Mouse (Mus musculus) stomach, embryonic 15.5 days (tissue): ENCODE measurements around the gene Rgp1. TPM values are rescaled to one million over a fixed set of nuclear protein-coding genes. Genes with fewer than 3 reads are reported as not detected.
"Not testable (repeated sequence)": the region's sequence is repeated elsewhere in the genome, so short reads cannot be mapped to it uniquely, and the experiment has no call there.

Experiments
- ATAC-seq: fragments of 200-750 bp; cut with Nextera tagmentation; 2 replicates; pipeline ENCODE4 v1.8.0; 2017; ENCODE audit warnings: low read depth, moderate number of reproducible peaks, moderate TSS enrichment; ENCODE audit not compliant: insufficient read depth, low FRiP score
- H3K27ac ChIP-seq: fragments of 300-500 bp; sonication (generic); 2 replicates; pipeline ENCODE4 v1.5.1; 2015; ENCODE audit warnings: mild to moderate bottlenecking, inconsistent platforms
- H3K27me3 ChIP-seq: fragments of 300-500 bp; sonication (generic); replicated peaks from 2 replicates; pipeline ENCODE4 v1.6.1; 2015; ENCODE audit warnings: inconsistent platforms
- H3K36me3 ChIP-seq: fragments of 300-500 bp; sonication (generic); 2 replicates; pipeline ENCODE4 v1.6.1; 2015; ENCODE audit warnings: inconsistent platforms
- H3K4me1 ChIP-seq: fragments of 300-500 bp; sonication (generic); 2 replicates; pipeline ENCODE4 v1.6.1; 2015; ENCODE audit warnings: inconsistent platforms
- H3K4me2 ChIP-seq: fragments of 300-500 bp; sonication (generic); 2 replicates; pipeline ENCODE4 v1.6.1; 2015; ENCODE audit warnings: mild to moderate bottlenecking, inconsistent platforms
- H3K4me3 ChIP-seq: fragments of 300-500 bp; sonication (generic); replicated peaks from 2 replicates; pipeline ENCODE4 v1.5.1; 2015; ENCODE audit warnings: inconsistent platforms
- H3K9ac ChIP-seq: fragments of 300-500 bp; sonication (generic); 2 replicates; pipeline ENCODE4 v1.6.1; 2015; ENCODE audit warnings: inconsistent platforms
- H3K9me3 ChIP-seq: fragments of 300-500 bp; sonication (generic); 2 replicates; pipeline ENCODE4 v1.6.1; 2016; ENCODE audit warnings: inconsistent platforms
- WGBS: fragments of 180-500 bp; shearing (Covaris S2); methylation state at CpG from one replicate; pipeline ENCODE4 v1.1.7; 2015; 5-methylcytosine and 5-hydroxymethylcytosine counted together
- polyA plus RNA-seq: library from polyadenylated mRNA; unstranded; fragments of >200 nt; fragmentation: Nextera tagmentation; extraction: Ambion mirVana; gene quantifications from 2 replicates; pipeline ENCODE4 v1.2.1, GENCODE M21; 2015

Rgp1 gene
- polyA plus RNA-seq, 1 experiment from 2014 or later = 24.5 TPM

GRCm38 (mm10) chr4:43583421-43583820, 4.9 kb downstream of the Rgp1 start:
- no peak for ATAC-seq
- H3K9me3 ChIP-seq = no peaks in the 10 kb centered on the region
- peaks cover 29% of the 10 kb centered on the region for H3K36me3 ChIP-seq
- no peak overlapping the region for H3K27ac ChIP-seq
- no peak overlapping the region for H3K9ac ChIP-seq
- peaks cover 11% of the 10 kb centered on the region for H3K4me1 ChIP-seq
- no peaks in the 10 kb centered on the region for H3K27me3 ChIP-seq
- no peak overlapping the region for H3K4me3 ChIP-seq
- no peak overlapping the region for H3K4me2 ChIP-seq
- WGBS = 69% methylated on average over 7 of the region's 7 CpGs

GRCm38 (mm10) chr4:43584444-43585416, 6.2 kb downstream of the Rgp1 start, which contains the start of gene Msmp:
Gene Msmp (minus strand): TSS chr4:43584494.
- whole genome bisulfite sequencing = 69% methylated on average over 12 of the region's 12 CpGs
- no peak within 1 kb of the TSS for H3K27ac ChIP-seq
- H3K9ac ChIP-seq = no peak within 1 kb of the TSS
- H3K4me3 ChIP-seq = no peak within 1 kb of the TSS
- H3K4me2 ChIP-seq = no peak within 1 kb of the TSS
- peaks cover 6% of the 10 kb centered on the region for H3K4me1 ChIP-seq
- no peak for ATAC-seq
- no peaks in the 10 kb centered on the region for H3K9me3 ChIP-seq
- H3K27me3 ChIP-seq = no peaks in the 10 kb centered on the region
- peaks cover 29% of the 10 kb centered on the region for H3K36me3 ChIP-seq

GRCm38 (mm10) chr4:43585682-43586081, 7.2 kb downstream of the Rgp1 start:
- no peaks in the 10 kb centered on the region for H3K9me3 ChIP-seq
- H3K27ac ChIP-seq = no peak overlapping the region
- H3K9ac ChIP-seq = no peak overlapping the region
- H3K4me2 ChIP-seq = no peak overlapping the region
- no peaks in the 10 kb centered on the region for H3K27me3 ChIP-seq
- no peak overlapping the region for H3K4me3 ChIP-seq
- no peaks in the 10 kb centered on the region for H3K4me1 ChIP-seq
- WGBS = 51% methylated on average over 10 of the region's 10 CpGs
- no peak for ATAC-seq
- H3K36me3 ChIP-seq = peaks cover 23% of the 10 kb centered on the region

GRCm38 (mm10) chr4:43586411-43586810, 7.9 kb downstream of the Rgp1 start:
- H3K4me1 ChIP-seq = no peaks in the 10 kb centered on the region
- no peak overlapping the region for H3K4me2 ChIP-seq
- H3K9me3 ChIP-seq = no peaks in the 10 kb centered on the region
- H3K4me3 ChIP-seq = no peak overlapping the region
- H3K27me3 ChIP-seq = no peaks in the 10 kb centered on the region
- ATAC-seq = no peak
- 71% methylated on average over 8 of the region's 8 CpGs for WGBS
- H3K36me3 ChIP-seq = peaks cover 18% of the 10 kb centered on the region
- no peak overlapping the region for H3K27ac ChIP-seq
- H3K9ac ChIP-seq = no peak overlapping the region

- 47% methylated on average over 7 of the region's 7 CpGs for WGBS
- peaks cover 10% of the 10 kb centered on the region for H3K36me3 ChIP-seq
- ATAC-seq = no peak
- no peak overlapping the region for H3K4me2 ChIP-seq
- H3K9me3 ChIP-seq = no peaks in the 10 kb centered on the region
- H3K9ac ChIP-seq = no peak overlapping the region
- no peaks in the 10 kb centered on the region for H3K4me1 ChIP-seq
- no peaks in the 10 kb centered on the region for H3K27me3 ChIP-seq
- H3K27ac ChIP-seq = no peak overlapping the region
- H3K4me3 ChIP-seq = no peak overlapping the region
These were observed 9.2 kb downstream of the Rgp1 start for GRCm38 (mm10) chr4:43587681-43588080.

- no peak overlapping the region for H3K9ac ChIP-seq
- H3K27me3 ChIP-seq = no peaks in the 10 kb centered on the region
- no peak overlapping the region for H3K4me2 ChIP-seq
- no peaks in the 10 kb centered on the region for H3K4me1 ChIP-seq
- ATAC-seq = no peak
- no peak overlapping the region for H3K4me3 ChIP-seq
- WGBS = 53% methylated on average over 5 of the region's 5 CpGs
- no peak overlapping the region for H3K27ac ChIP-seq
- no peaks in the 10 kb centered on the region for H3K36me3 ChIP-seq
- no peaks in the 10 kb centered on the region for H3K9me3 ChIP-seq
These were observed 13.0 kb downstream of the Rgp1 start for GRCm38 (mm10) chr4:43591543-43591942.

GRCm38 (mm10) chr4:43591961-43592360, 13.4 kb downstream of the Rgp1 start:
- 76% methylated on average over 3 of the region's 3 CpGs for WGBS
- Histone ChIP-seq H3K27me3 (no peaks in the 10 kb centered on the region), H3K9me3 (no peaks in the 10 kb centered on the region), H3K36me3 (no peaks in the 10 kb centered on the region), H3K27ac (no peak overlapping the region), H3K4me3 (no peak overlapping the region), H3K9ac (no peak overlapping the region), H3K4me2 (no peak overlapping the region), H3K4me1 (no peaks in the 10 kb centered on the region)
- no peak for ATAC-seq

GRCm38 (mm10) chr4:43593453-43593852, 14.9 kb downstream of the Rgp1 start:
- ATAC-seq = no peak
- Histone ChIP-seq H3K4me3 (no peak overlapping the region), H3K9ac (no peak overlapping the region), H3K27ac (no peak overlapping the region), H3K9me3 (no peaks in the 10 kb centered on the region), H3K27me3 (no peaks in the 10 kb centered on the region), H3K4me2 (no peak overlapping the region), H3K36me3 (no peaks in the 10 kb centered on the region), H3K4me1 (no peaks in the 10 kb centered on the region)
- 52% methylated on average over 3 of the region's 3 CpGs for WGBS

GRCm38 (mm10) chr4:43596597-43596996, 18.1 kb downstream of the Rgp1 start:
- not testable (repeated sequence) for H3K4me2 ChIP-seq, H3K9me3 ChIP-seq, H3K36me3 ChIP-seq, H3K4me1 ChIP-seq, H3K9ac ChIP-seq, ATAC-seq, H3K27me3 ChIP-seq, H3K4me3 ChIP-seq, H3K27ac ChIP-seq
- 84% methylated on average over 2 of the region's 2 CpGs for WGBS

- ATAC-seq = peak; percentile 87; the same call in 1 of the 2 replicates
- Histone ChIP-seq H3K4me1 (no peaks in the 10 kb centered on the region), H3K9ac (no peak overlapping the region), H3K27ac (no peak overlapping the region), H3K27me3 (no peaks in the 10 kb centered on the region), H3K4me2 (no peak overlapping the region), H3K4me3 (no peak overlapping the region), H3K36me3 (no peaks in the 10 kb centered on the region), H3K9me3 (no peaks in the 10 kb centered on the region)
- WGBS = 70% methylated on average over 4 of the region's 4 CpGs
These were observed 19.7 kb downstream of the Rgp1 start for GRCm38 (mm10) chr4:43598200-43598599.

GRCm38 (mm10) chr4:43598650-43599380, 20.3 kb downstream of the Rgp1 start:
- no peak overlapping the region for H3K4me3 ChIP-seq
- H3K4me2 ChIP-seq = no peak overlapping the region
- 79% methylated on average over 7 of the region's 7 CpGs for WGBS
- H3K4me1 ChIP-seq = no peaks in the 10 kb centered on the region
- H3K9me3 ChIP-seq = no peaks in the 10 kb centered on the region
- no peak overlapping the region for H3K27ac ChIP-seq
- no peaks in the 10 kb centered on the region for H3K27me3 ChIP-seq
- H3K9ac ChIP-seq = no peak overlapping the region
- no peak for ATAC-seq
- no peaks in the 10 kb centered on the region for H3K36me3 ChIP-seq
